Mouse (Mus musculus): ENCODE results near the gene Rgma.

GRCm38 (mm10) chr7:73423236-73423635 lies 47.9 kb downstream of the Rgma start:
- TF ChIP-seq MAZ (IDR thresholded peaks at IDR 0.05; ENCODE audit: low read depth, low read length): no peak
- TF ChIP-seq ZC3H11A (IDR thresholded peaks at IDR 0.05; ENCODE audit: low read depth, low read length): no peak
- TF ChIP-seq CTCF (conservative IDR thresholded peaks at IDR 0.05 in 1 of 2, IDR thresholded peaks at IDR 0.05 in 1 of 2; ENCODE audit: low read depth in 2 of 2, low read length in 2 of 2): no peak
